Mouse (Mus musculus): Measurements from ENCODE around the gene Fdx1l. TPM values are rescaled to one million over a fixed set of nuclear protein-coding genes. Genes with fewer than 3 reads are reported as not detected.
"Not testable (repeated sequence)": the region's sequence is repeated elsewhere in the genome, so short reads cannot be mapped to it uniquely, and the experiment has no call there.

Fdx1l gene
- total RNA-seq, 2 experiments from 2014 or later = 59.0 to 70.8 TPM

DNA sequence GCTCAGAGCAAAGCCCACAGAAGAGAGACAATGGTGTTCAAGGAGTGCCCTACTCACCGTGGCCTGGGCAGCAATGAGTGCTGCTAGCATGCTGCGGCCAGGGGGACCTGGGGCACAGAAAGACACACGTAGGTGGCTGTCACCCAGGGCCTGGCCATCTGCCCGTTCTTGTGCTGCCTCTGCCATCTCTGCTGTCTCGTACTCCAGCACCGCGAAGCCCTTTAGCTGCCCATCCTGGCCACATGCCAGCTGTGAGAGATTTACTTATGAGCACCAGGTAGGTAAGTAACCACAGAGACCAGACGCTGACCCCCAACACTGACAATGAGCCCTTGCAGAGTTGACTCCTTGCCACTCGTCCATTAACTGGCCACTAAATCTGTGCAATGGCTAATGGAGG, 7.7 kb upstream of the Fdx1l start:
- intact Hi-C loops (cut with DNase I) = no loop called here
- DNase-seq (ENCODE audit: low spot score in 2 of 2) = no peak

DNA sequence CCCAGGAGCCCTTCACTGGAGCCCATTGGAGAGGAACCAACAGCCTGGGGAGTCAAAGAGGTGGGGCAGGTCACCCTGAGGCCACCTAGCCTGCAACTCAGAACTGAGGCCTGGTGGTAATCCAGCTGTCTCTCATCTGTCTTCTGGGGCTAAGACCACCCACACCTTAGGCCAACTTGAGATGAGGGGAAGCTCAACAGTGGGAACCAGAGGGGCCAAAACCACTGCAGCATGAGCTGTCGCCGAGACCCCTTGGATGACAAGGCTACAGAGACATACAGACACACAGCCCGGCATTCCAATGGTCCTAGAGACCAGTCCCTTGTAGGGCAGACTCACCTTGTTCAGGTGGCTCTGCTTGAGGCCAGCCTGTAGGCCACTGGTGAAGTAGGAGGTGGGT, 2.2 kb upstream of the Fdx1l start:
- intact Hi-C loops (cut with DNase I) = no loop called here
- DNase-seq (ENCODE audit: low spot score in 2 of 2) = no peak

DNA sequence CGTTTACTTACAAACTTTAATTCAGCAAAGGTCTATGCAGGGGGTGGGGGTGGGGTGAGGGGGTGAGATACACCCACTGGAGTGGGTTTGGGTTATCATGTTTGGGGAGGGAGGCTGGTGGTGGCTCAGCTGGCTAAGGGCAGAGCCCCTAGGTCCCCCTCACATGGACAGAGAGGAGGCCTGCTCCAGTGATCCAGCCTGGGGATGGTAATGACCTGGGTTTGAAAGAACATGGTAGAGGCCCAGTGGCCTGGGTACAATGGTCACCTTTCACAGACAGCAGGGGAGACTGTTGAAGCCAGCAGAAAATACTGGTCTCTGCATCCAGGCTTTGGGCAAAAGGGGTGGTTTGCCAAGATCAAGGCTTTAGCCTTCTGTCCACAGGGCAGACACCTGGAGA, 759 bp upstream of the Fdx1l start:
- no peak for DNase-seq (ENCODE audit: low spot score in 2 of 2)
- intact Hi-C loops (cut with DNase I) = no loop called here

DNA sequence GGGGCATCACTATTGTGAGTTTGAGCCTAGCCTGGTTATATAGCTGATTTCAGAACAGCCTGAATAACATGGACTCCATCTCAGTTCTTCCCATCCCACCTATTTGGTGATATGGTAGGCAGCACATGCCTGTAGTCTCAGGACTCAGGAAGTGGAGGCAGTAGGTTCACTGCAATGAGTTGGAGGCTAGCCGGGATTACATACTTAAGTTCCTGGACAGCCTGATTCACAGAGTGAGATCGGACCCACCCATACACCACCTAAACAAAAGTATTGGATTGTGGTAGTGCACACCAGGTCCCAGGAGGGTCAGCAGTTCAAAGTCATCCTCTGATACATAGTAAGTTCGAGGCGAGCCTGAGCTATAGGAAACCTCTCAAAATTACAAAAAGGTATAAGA, 773 bp downstream of the Fdx1l start:
- intact Hi-C loops (cut with DNase I) = loop anchor here (2.0 kb wide), 1 partner anchor 40 kb away; the partner anchor contains the start of gene Icam5
- peak in 1 of 2 experiments; percentile 29 for DNase-seq (ENCODE audit: low spot score in 2 of 2)

DNA sequence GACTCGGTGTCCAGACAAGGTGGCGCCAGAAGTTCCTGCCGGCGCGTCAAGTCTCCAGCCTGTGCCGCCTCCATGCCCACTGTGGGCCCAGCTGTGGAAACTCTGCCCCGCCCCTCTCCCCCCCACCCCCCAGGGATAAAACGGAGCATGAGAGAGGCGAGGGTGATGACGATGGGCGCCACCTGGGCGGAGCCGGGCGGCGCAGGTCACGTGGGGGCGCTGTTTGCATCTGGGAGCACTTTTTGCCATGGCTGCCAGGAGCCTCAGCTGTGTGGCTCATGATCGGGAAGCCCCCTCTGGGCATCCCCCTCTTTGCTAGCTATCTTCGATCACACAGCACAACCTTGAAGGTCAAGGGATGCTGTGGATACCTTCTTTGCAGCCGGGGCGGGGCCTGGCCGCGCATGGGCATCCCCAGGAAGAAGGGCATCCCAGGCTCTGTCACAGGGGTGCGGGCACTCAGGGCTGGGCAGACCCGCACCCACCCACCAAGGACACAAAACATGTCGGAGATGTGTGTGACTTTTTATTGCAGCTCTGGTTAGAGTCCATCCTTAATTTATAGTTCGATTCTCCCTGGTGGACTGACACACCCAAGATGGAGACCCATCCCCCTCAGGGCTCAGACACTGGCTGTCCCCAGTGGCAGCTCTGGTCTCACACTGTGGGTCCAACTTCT, 6.3 kb downstream of the Fdx1l start, which contains the start of gene Zglp1:
Gene Zglp1 (minus strand): TSS at position 88 of the 679 bp plus-strand sequence.
- intact Hi-C loops (cut with DNase I) = no loop called here
- no peak for DNase-seq (ENCODE audit: low spot score in 2 of 2)

DNA sequence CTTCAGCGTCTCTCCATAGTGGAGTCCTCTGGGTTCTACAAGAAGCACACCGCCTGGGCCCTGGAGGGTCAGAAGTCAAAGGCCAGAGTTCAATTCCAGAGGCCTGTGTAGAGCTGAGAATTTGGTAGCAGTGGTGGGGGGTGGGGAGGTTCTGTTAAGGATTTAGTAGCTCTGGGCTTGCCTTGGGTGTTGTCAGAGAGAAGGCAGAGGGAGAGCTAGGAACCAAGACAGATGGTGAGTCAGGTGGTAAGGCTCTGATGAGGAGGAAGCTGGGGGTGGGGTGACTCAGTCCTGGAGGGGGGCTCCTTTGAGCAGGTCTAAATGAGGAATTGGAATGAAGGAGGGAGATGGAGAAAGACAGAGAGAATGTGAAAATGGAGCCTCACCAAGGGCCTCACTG, 10.5 kb downstream of the Fdx1l start:
- peak; percentile 71 to 81 for DNase-seq (ENCODE audit: low spot score in 2 of 2)
- intact Hi-C loops (cut with DNase I) = loop anchor here (1.0 to 2.0 kb wide), 2 partner anchors 22 to 31 kb away; partner anchors contain the start of gene Icam5

DNA sequence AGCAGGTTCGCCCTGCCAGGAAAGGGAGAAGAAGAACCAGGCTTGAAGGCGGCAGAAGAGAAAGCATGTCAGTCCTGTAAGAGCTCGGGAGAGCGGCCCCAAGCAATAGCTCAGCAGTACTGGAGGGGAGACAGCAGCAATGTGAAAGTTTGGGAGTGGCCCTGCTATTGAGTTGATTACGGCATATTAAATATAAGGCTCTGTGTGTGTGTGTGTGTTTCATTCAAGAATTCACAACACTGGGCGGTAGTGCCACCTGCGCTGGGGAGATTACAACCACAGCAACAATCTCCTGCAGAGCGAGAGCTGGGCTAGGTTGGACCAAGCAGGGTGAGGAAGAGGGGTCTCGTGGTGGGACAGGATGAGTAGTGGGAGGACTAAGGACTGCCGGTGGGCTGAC, 21.8 kb downstream of the Fdx1l start:
- intact Hi-C loops (cut with DNase I) = no loop called here
- DNase-seq (ENCODE audit: low spot score in 2 of 2) = no peak

DNA sequence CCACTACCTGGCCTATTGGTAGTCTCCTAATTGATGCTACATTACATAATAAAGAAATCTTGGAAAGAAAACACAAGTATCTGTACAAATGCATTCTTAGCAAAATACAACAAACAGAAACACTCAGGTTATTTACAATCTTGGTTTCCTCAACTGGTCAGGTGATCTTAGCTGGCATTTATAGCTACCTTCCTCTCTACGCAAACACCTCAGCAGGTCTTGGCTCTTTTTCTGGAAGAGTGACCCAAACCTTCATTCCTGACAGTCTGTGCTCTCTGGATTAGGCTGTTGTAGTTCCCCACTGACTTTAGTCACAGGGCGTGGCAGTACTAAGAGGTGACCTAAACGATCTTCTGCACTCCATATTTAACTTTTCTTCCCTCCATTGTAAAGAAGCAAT, 28.2 kb downstream of the Fdx1l start:
- DNase-seq (ENCODE audit: low spot score in 2 of 2) = no peak
- intact Hi-C loops (cut with DNase I) = no loop called here

DNA sequence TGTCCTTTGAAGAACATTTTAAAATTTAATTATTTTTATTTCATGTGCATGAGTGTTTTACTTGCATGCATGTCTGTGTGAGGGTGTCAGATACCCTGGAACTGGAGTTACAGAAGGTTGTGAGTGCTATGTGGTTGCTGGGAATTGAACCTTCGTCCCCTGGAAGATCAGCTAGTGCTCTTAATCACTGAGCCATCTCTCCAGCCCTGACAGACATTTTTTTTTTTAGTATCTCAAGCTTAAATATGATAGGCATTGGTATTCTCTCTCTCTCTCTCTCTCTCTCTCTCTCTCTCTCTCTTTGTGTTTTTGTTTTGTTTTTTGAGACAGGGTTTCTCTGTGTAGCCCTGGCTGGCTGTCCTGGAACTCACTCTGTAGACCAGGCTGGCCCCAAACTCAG, 28.6 kb downstream of the Fdx1l start:
- DNase-seq (ENCODE audit: low spot score in 2 of 2); intact Hi-C loops (cut with DNase I): not testable (repeated sequence)

DNA sequence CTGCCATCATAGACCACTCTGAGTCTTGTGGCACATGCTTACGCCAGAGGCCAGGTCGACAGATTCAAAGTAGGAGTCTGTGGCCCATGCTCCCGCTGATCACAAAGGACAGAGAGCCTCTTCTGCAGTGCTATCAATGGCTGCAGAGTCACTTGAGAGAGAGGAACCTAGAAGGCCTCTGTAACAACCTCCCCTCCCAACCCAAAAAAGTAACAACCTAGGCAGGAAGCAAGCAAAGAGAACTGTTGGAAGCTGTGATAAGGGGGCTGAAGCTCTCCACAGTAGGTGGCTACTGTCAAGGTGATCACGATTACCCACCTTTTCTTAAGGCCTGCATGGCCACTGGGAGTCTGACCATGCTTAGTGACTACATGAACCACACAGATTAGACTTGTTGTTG, 29.9 kb downstream of the Fdx1l start:
- no peak for DNase-seq (ENCODE audit: low spot score in 2 of 2)
- intact Hi-C loops (cut with DNase I) = no loop called here

DNA sequence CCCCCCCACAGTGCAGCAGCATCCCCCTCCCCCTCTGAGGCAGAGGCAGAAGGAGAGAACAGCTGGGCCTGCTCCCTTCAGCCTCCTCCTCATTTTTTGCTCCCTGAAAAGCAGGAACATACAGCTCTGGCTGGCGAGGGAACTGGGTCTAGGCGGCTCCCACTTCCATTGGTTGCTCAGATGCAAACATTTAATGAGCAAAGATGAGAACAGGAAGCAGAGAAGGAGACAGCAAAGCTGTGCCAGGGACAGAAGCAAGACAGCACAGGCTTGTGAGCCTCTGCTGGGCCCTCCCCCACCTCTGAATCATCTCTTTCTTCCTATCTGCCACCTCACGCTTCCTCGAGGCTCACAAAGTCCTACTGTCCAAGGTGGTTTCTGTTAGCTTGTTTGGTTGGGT, 32.1 kb downstream of the Fdx1l start:
- intact Hi-C loops (cut with DNase I) = loop anchor here (1.0 to 2.0 kb wide), 2 partner anchors 9 to 21 kb away; partner anchors contain the start of gene Icam5
- DNase-seq (ENCODE audit: low spot score in 2 of 2) = peak; percentile 80 to 81

DNA sequence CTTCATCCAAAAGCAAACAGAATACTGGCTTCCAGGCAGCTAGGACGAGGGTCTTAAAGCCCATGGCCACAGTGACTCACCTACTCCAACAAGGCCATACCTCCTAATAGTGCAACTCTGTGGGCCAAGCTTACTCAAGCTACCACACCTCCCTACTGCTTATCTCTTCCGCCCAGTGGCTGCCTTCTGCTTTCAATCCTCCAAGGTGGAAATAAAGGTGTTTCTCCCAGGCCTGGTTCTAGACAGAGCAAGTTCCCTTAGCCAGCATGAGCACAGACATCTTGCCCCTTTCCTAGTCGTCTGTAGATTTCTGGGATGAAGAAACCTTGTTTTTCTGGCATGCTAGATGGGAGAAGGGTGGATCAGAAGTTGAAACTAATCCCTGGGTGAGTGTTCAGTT, 33.6 kb downstream of the Fdx1l start:
- intact Hi-C loops (cut with DNase I) = loop anchor here (2.0 kb wide), 1 partner anchor 23 kb away; no protein-coding TSS in a partner anchor
- DNase-seq (ENCODE audit: low spot score in 2 of 2) = no peak

DNA sequence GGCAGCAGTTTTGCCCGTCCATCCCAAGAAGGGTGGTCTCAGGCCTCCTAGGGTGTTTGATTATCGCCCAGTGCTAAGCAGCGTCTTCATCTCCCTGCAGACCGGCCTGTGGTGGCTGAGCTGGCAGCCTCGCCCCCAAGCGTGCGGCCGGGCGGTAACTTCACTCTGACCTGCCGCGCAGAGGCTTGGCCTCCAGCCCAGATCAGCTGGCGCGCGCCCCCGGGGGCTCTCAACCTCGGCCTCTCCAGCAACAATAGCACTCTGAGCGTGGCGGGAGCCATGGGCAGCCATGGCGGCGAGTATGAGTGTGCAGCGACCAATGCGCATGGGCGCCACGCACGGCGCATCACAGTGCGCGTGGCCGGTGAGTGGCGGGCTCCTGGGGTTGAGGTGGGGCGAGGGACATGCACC, 35.9 kb downstream of the Fdx1l start:
- intact Hi-C loops (cut with DNase I) = no loop called here

DNA sequence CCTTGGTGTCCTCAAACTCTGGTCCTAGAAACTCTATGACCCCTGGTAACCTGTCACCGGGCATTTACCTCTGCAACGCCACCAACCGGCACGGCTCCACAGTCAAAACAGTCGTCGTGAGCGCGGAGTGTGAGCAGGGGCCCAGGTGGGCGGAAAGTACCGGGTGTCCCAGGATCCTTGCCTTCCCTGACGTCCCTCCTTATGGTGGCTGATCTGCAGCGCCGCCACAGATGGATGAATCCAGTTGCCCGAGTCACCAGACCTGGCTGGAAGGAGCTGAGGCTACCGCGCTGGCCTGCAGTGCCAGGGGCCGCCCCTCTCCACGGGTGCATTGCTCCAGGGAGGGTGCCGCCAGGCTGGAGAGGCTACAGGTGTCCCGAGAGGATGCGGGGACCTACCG, 36.7 kb downstream of the Fdx1l start:
- intact Hi-C loops (cut with DNase I) = no loop called here
- DNase-seq (ENCODE audit: low spot score in 2 of 2) = peak; percentile 47 to 50

More for the DNA sequence above, 35.9 kb downstream of the Fdx1l start:
- DNase-seq (ENCODE audit: low spot score in 2 of 2) = peak; percentile 52 to 69

DNA sequence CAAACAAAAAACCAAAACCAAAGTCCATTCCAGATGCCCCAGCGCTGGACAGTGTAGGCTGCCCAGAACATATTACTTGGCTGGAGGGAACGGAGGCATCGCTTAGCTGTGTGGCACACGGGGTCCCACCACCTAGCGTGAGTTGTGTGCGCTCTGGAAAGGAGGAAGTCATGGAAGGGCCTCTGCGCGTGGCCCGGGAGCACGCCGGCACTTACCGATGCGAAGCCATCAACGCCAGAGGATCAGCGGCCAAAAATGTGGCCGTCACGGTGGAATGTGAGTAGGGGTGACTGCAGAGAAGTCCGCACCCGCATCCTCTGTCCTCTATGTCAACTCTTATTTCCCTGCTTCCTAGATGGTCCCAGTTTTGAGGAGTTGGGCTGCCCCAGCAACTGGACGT, 37.3 kb downstream of the Fdx1l start:
- DNase-seq (ENCODE audit: low spot score in 2 of 2) = no peak
- intact Hi-C loops (cut with DNase I) = no loop called here

DNA sequence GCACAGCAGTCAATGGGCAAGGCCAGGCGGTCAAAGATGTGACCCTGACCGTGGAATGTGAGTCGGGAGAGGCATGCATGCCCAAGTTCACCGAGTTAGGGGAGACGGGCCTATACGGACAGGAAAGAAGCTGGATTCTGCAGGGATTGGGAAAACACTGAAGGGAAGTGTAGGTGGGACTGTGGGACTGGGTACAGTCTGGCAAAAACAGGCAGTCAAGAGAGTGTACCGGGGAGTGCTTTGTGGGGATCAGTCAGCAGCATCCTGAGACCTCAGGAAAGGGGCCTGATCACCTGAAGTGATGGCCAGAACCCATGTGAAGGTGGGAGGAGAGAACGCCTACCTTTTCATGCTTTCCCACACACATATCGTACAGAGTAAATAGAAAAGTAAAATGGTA, 37.8 kb downstream of the Fdx1l start:
- DNase-seq (ENCODE audit: low spot score in 2 of 2) = peak in 1 of 2 experiments; percentile 24
- intact Hi-C loops (cut with DNase I) = no loop called here

DNA sequence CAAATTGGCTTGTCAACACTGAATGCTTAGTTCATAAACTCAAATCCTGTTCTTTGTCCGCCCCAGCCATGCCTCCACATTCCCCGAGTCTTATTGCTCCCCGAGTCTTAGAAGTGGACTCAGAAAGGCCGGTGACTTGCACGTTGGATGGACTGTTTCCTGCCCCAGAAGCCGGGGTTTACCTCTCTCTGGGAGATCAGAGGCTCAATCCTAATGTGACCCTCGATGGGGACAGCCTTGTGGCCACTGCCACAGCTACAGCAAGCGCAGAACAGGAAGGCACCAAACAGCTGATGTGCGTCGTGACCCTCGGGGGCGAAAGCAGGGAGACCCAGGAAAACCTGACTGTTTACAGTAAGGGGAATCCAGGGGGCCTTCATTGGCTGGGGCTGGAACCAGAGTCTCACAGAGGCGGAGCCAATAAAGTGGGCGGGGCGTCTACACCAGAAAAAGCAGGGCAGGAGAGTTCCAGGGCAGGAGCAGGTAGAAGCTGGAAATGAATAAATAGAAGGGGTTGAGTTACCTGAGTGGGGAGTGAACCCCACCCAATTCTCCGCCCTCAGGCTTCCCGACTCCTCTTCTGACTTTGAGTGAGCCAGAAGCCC, 38.8 kb downstream of the Fdx1l start:
- intact Hi-C loops (cut with DNase I) = loop anchor here (5.0 kb wide), 1 partner anchor 98 kb away; the partner anchor contains the start of gene Tyk2
- peak in 1 of 2 experiments; percentile 19 for DNase-seq (ENCODE audit: low spot score in 2 of 2)

DNA sequence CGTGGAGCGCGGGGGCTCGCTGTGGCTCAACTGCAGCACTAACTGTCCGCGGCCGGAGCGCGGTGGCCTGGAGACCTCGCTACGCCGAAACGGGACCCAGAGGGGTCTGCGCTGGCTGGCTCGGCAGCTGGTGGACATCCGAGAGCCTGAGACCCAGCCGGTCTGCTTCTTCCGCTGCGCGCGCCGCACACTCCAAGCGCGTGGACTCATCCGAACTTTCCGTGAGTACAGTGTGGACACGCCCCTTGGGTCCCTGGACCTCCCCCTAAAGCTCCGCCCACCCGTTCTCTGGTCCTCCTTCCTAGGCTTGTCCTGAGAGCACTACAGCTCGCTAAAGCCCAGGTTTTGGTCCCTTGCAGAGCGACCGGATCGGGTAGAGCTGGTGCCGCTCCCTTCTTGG, 40.3 kb downstream of the Fdx1l start:
- peak; percentile 69 to 70 for DNase-seq (ENCODE audit: low spot score in 2 of 2)
- intact Hi-C loops (cut with DNase I) = loop anchor here (2.0 to 5.0 kb wide), 2 partner anchors 40 to 99 kb away; partner anchors contain the start of genes Fdx1l, Gm49373 and Tyk2

DNA sequence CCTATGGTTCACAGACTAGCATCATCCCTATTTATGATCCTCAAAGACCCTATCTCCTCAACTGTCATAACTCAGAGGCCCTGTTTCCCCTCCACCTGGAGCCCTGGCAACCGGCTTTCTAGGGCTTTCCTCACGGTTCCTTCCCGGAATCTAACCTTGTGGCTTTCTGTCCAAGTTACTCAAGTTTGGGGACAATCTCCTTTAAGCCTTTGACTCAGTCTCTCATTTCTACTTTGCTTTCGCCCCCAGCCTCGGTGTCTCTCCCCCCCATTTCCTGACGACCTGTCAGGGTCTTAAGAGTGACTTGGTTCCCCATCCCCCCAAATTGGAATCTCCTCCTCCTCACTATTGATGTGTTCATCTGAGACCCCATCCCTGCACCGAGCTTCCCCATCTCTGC, 40.9 kb downstream of the Fdx1l start:
- intact Hi-C loops (cut with DNase I) = loop anchor here (1.0 to 5.0 kb wide), 4 partner anchors 9 to 100 kb away; partner anchors contain the start of genes Fdx1l, Gm49373 and Tyk2
- DNase-seq (ENCODE audit: low spot score in 2 of 2) = no peak

DNA sequence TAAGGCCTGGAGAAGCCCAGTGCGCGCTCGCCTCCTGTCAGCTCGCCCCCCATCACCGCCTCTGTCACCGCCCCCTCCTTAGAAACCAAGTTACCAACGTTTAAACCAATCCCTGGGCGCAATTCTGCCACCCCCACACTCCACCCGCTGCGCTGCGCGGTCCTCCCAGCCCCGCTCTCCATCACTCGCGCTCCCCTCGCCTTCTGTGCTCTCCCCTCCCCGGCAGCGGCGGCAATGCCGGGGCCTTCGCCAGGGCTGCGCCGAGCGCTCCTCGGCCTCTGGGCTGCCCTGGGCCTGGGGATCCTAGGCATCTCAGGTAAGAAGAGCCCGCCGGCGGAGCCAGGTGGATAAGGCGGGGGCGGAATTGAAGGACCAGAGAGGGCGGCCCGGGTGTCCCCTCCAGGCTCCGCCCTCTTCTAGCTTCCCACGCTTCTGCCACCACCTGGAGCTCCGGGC, 41.5 kb downstream of the Fdx1l start, which contains the start of gene Icam5:
Gene Icam5 (plus strand): TSS at position 178 of the 456 bp plus-strand sequence.
- intact Hi-C loops (cut with DNase I) = loop anchor here (1.0 to 5.0 kb wide), 4 partner anchors 9 to 100 kb away; partner anchors contain the start of genes Fdx1l, Gm49373 and Tyk2
- DNase-seq (ENCODE audit: low spot score in 2 of 2) = no peak
